Mouse (Mus musculus): Measurements from ENCODE around the gene Usf1.

Gene Usf1

DNA sequence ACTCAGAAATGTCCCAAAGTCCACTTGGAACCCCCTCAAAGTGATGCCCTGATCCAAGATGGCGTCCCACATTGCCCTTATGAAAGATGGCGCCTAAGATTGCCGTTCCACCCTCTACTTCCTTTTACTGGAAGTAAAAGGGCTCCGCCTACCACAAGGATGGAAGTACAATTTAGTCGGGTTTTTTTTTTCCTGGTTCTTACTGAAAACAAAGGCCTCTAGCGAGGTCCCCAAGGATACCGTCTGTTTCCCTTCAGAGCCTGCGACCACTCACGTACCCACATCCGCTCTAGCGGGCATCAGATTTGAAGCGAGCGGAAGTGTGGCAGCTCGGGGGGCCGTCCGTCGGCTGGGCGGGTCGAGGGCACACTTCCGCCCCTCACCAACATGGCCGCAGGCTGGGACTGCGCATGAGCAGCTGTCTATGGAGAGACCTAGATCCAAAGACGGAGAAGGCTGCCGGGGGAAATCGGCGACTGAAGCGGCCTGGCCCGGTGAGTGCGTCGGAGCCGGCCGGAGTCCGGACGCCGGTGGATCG is at the start of gene Usf1:
Gene Usf1, plus strand, starts transcription at position 367 of the 538 bp plus-strand sequence.
- DNase-seq = peak; percentile 93

- DNase-seq = no peak
Observed at GRCm38 (mm10) chr1:171365934-171366333, 45.2 kb upstream of the Usf1 start.

DNA sequence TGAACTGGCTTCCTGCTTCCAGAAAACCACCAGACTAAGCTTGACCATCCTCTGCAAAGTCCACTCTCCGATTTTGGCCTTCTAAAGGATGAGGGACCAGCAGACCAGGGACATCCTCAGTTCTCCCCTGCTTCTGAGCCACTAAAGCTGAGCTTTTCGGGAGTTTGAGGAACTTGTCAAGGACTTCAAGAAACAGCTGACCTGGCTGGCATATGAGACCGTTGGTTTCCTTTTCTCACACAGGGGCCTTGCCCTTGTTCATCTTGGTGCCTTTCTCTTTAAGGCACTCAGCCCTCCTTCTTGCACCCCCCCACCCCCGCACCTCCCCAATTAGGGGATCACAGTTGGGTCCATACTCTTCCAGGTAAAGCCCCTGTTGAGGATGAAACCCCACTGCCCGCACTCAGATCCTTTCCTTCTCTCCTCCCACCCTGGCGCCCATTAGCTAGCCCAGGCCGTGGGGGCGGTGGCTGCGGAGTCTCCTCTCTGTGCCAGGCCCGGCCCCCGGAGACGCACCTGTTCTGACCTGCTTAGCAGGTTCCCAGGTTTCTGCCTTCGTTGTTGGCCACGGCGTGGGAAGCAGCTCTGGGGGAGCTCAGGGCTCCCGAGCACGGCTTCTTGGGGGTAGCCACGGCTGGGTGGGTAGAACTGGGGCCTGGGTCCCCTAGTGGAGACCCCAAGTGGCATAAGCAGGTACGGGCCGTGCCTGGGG is 41.1 kb upstream of the Usf1 start, which contains the start of gene Nectin4:
Gene Nectin4, plus strand, starts transcription at position 255 of the 712 bp plus-strand sequence.
- DNase-seq = no peak

- DNase-seq = no peak
Observed at GRCm38 (mm10) chr1:171372880-171373279, 38.2 kb upstream of the Usf1 start.

GRCm38 (mm10) chr1:171373946-171374345 is 37.2 kb upstream of the Usf1 start:
- no peak for DNase-seq

DNA sequence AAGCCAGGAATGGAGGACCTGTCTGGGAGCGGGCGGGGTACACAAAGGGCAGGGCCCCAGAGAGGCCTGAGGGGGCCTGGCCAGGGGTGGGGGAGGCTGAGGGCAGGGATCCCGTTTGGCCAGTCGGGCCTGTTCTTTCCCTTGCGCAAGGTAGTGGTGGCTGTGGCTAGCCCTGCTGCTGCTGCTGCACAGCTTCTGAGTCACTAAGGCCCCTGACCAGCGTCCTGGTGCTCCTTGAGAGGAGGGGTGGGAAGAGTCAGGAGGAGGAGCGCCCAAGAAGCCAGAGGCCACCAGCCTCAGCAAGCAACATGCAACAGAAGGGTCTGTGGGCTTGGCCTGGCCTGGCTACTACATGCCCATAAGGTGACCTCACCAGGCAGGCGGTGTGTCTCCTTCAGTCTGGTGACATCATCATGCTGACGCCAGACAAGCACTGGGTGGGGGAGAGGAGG is 35.4 kb upstream of the Usf1 start:
- DNase-seq = no peak

GRCm38 (mm10) chr1:171378298-171378697 is 32.8 kb upstream of the Usf1 start:
- DNase-seq = no peak

DNA sequence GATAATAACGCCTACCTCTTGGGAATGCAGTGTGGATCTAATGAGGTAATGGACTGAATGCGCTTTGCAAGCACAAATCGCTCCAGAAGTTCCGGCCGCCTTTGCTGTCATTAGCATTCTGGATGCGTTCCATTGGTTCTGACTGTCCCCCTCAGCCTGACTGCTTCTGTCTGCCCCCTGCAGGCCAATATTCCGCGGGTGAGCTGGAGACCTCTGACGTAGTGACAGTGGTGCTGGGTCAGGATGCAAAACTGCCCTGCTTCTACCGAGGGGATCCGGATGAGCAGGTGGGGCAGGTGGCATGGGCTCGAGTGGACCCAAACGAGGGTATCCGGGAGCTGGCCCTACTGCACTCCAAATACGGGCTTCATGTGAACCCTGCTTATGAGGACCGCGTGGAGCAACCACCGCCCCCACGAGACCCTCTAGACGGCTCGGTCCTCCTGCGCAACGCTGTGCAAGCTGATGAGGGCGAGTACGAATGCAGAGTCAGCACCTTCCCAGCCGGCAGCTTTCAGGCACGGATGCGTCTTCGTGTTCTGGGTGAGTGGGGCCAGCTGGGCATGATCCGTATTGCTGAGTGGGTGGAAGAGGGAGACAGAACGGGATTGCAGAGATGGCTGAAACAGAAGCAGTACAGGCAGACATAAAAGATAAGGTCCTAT is 31.0 kb upstream of the Usf1 start:
- peak; percentile 70 for DNase-seq

DNA sequence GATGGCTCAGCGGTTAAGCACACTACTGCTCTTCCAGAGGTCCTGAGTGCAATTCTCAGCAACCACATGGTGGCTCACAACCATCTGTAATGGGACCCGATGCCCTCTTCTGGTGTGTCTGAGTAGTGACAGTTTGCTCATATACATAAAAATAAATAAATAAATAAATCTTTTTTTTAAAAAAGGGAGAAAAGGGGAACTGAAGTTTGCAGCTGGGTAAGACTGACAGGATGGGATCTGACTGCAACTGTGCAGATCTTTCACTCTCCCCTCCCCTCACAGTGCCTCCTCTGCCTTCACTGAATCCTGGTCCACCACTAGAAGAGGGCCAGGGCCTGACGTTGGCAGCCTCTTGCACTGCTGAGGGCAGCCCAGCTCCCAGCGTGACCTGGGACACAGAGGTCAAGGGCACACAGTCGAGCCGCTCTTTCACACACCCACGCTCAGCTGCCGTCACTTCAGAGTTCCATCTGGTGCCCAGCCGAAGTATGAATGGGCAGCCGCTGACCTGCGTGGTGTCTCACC is 29.0 kb upstream of the Usf1 start:
- DNase-seq = no peak

- no peak for DNase-seq
Observed at GRCm38 (mm10) chr1:171384361-171384760, 26.8 kb upstream of the Usf1 start.

- DNase-seq = no peak
Observed at GRCm38 (mm10) chr1:171385171-171385570, 25.9 kb upstream of the Usf1 start.

GRCm38 (mm10) chr1:171387099-171387498 is 24.0 kb upstream of the Usf1 start:
- DNase-seq = no peak

- no peak for DNase-seq
Observed at GRCm38 (mm10) chr1:171388376-171389102, 22.6 kb upstream of the Usf1 start, which contains the start of gene Arhgap30. Gene Arhgap30, plus strand, starts transcription at chr1:171388954.

DNA sequence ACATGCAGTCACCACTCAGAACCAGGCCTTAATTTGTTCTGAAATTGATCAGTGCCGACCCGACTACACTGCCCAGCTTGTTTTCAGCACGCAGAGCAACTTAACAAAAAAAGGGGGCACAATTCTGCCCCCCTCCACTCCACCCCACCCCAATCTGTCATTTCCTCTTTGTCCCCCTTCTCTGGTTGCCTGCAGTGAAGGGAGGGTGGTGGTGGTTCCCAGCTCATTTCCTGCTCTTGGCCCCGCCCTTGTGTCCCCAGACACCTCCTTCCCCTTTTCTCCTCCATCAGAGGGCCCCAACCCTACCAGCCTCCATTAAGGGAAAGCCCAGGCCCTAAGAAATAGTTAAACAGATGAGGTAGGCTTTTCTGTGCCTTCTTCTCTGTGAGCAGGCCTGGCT is 21.0 kb upstream of the Usf1 start:
- DNase-seq = no peak

GRCm38 (mm10) chr1:171401821-171402220 is 9.3 kb upstream of the Usf1 start:
- DNase-seq = no peak

DNA sequence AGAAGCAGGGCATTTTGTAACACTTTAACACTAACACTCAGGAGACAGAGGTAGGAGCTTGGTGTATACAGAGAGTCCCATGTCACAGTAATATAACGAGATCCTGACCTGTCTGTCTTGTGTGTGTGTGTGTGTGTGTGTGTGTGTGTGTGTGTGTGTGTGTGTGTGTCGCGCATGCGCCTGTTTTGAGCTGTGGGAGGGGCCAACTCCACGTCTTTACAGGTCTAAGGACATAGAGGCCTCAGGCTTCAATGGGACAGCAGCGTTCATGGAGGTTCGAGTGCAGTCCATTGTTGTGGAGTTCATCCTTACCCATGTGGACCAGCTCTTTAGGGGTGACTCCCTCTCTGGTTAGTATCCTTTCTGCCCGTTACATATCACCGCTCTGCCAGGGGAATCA is 8.1 kb upstream of the Usf1 start:
- DNase-seq = no peak

GRCm38 (mm10) chr1:171407263-171407662 is 3.9 kb upstream of the Usf1 start:
- no peak for DNase-seq

- no peak for DNase-seq
Observed at GRCm38 (mm10) chr1:171410231-171410630, 882 bp upstream of the Usf1 start.

DNA sequence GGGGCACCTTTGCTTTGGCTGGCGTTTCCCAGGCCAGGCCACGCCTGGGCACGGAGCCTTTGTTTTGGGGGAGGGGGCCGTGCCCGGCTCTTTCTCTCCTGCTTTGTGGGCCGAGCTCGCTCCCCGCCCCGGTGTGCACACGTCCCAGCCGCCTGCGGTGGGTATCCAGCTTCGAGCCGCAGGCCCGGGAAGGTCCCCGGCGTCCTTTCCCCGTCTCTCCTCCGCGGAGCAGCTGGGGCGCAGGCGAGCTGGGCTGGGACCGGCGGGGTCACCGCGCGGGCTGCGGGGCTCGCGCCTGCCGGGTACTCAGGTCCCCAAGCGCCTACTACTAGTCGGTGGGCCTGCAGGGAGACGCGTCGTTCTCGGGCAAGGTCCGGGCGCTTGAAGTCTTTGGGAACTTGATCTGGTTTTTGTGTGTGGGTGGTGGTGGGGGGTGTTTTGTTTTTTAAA is 404 bp downstream of the Usf1 start:
- DNase-seq = no peak

GRCm38 (mm10) chr1:171412001-171412441 is 908 bp downstream of the Usf1 start:
- DNase-seq = peak; percentile 46

- no peak for DNase-seq
Observed at GRCm38 (mm10) chr1:171412446-171412845, 1.3 kb downstream of the Usf1 start.

- no peak for DNase-seq
Observed at GRCm38 (mm10) chr1:171413608-171414007, 2.5 kb downstream of the Usf1 start.

DNA sequence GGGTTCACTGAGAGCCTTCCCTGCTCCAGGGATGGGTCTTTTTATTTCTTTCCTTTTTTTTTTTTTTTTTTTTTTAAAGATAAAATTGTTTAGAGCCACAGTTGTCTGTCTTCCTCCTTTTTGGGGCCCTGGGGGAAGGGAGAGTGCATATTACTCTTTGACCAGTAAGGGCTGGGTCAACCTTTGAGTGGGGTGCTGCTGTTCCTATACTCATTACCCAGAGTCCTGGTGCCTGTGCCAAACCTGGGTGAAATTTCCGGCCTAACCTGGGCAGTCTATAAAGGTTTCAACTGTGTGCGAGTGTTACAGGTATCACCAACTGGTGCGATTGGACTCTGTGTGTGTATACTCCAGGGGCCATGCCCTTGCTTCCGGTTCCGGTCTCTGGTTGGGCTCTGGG is 7.5 kb downstream of the Usf1 start, which contains the start of gene Tstd1:
Gene Tstd1, plus strand, starts transcription at position 213 of the 400 bp plus-strand sequence.
- DNase-seq = no peak
